Comparison of ENCODE assay signal across 7 mouse cellular contexts in genomic region chr11:120316690-120317254, GRCm38 (mm10). TPM values are rescaled to one million over a fixed set of nuclear protein-coding genes. Genes with fewer than 3 reads are reported as not detected.
DNase-seq lines count a peak whose midpoint lies in the region; ATAC-seq and TF ChIP-seq lines count a peak whose summit lies in the region.

No protein-coding gene starts in this region.

- TF ChIP-seq POLR2A in ES-Bruce4 (IDR thresholded peaks at IDR 0.05; ENCODE audit: insufficient read depth, low read length) = no peak

- no peak for ATAC-seq in heart, embryonic 13.5 days (ENCODE audit: extremely low read depth, insufficient number of reproducible peaks, low FRiP score, low TSS enrichment)

- no peak for TF ChIP-seq EP300 in ES-Bruce4 (IDR thresholded peaks at IDR 0.05; ENCODE audit: insufficient read depth, low read depth, low read length)

- WGBS in heart, embryonic 13.5 days = 10% methylated on average over 13 of the region's 13 CpGs

- peak overlapping the region; percentile 86 for H3K4me2 ChIP-seq in heart, embryonic 13.5 days

- peak; percentile 33 for DNase-seq in CD4-positive helper T cell, adult 2 months (ENCODE audit: low read depth, low spot score)
- peak; percentile 61 for DNase-seq in kidney, postnatal 10 days
- DNase-seq in lung, postnatal 4 days = peak; percentile 50 to 58
- peak; percentile 34 for DNase-seq in thymus, postnatal 0 days (ENCODE audit: low spot score)
- DNase-seq in Muller cell, postnatal 12 days (ENCODE audit: inconsistent ontology term) = no peak

- H3K27ac ChIP-seq in ES-Bruce4 (ENCODE audit: insufficient read depth, low read length) = peak overlapping the region; percentile 60
- H3K27ac ChIP-seq in heart, embryonic 13.5 days (replicated peaks) = peak overlapping the region; percentile 99

- H3K9ac ChIP-seq in ES-Bruce4 (ENCODE audit: low read depth, poor library complexity, severe bottlenecking) = peak overlapping the region; percentile 73
- peak overlapping the region; percentile 90 for H3K9ac ChIP-seq in heart, embryonic 13.5 days

- H3K4me3 ChIP-seq in ES-Bruce4 (ENCODE audit: low read depth, low read length) = peak overlapping the region; percentile 65
- peak overlapping the region; percentile 60 for H3K4me3 ChIP-seq in heart, embryonic 13.5 days

- H3K27me3 ChIP-seq in ES-Bruce4 (ENCODE audit: control insufficient read depth, insufficient read depth, low read length, poor library complexity, severe bottlenecking) = no peaks in the 10 kb centered on the region
- H3K27me3 ChIP-seq in heart, embryonic 13.5 days (replicated peaks) = no peaks in the 10 kb centered on the region

- TF ChIP-seq CTCF in ES-Bruce4 (IDR thresholded peaks at IDR 0.05; ENCODE audit: low read depth, low read length) = no peak

- H3K4me1 ChIP-seq in ES-Bruce4 (ENCODE audit: control insufficient read depth, insufficient read depth, low read length) = peaks cover 5% of the 10 kb centered on the region
- peaks cover 34% of the 10 kb centered on the region for H3K4me1 ChIP-seq in heart, embryonic 13.5 days

- H3K9me3 ChIP-seq in ES-Bruce4 (replicated peaks; ENCODE audit: control insufficient read depth, insufficient read depth, low read length, poor library complexity, severe bottlenecking) = peaks cover 10% of the 10 kb centered on the region; the same call in 1 of the 2 replicates
- H3K9me3 ChIP-seq in heart, embryonic 13.5 days = no peaks in the 10 kb centered on the region

- H3K36me3 ChIP-seq in ES-Bruce4 (ENCODE audit: control insufficient read depth, insufficient read depth, low read length, poor library complexity, severe bottlenecking) = no peaks in the 10 kb centered on the region
- no peaks in the 10 kb centered on the region for H3K36me3 ChIP-seq in heart, embryonic 13.5 days

RNA-seq across cellular contexts. Expression of gene Actg1, which starts 31.6 kb away (rescaled TPM):
- 2,484 and 2,505 TPM in 2 replicates for polyA plus RNA-seq in ES-Bruce4 (2011; ENCODE audit: insufficient read depth, insufficient read length, low read depth, missing spikeins)
- 1,234 and 1,290 TPM in 2 replicates for polyA plus RNA-seq in heart, embryonic 13.5 days (2015; fragmentation: Nextera tagmentation; extraction: Ambion mirVana)
- polyA plus RNA-seq in thymus, postnatal 0 days (2015; fragmentation: Nextera tagmentation; extraction: Ambion mirVana) = 1,815 and 1,857 TPM in 2 replicates

RNA-seq across cellular contexts. Expression of gene Fscn2, which starts 44.6 kb away (rescaled TPM):
- polyA plus RNA-seq in ES-Bruce4 (2011; ENCODE audit: insufficient read depth, insufficient read length, low read depth, missing spikeins) = not detected in 2 replicates
- 0.31 and 0.50 TPM in 2 replicates for polyA plus RNA-seq in heart, embryonic 13.5 days (2015; fragmentation: Nextera tagmentation; extraction: Ambion mirVana)
- polyA plus RNA-seq in thymus, postnatal 0 days (2015; fragmentation: Nextera tagmentation; extraction: Ambion mirVana) = 0.46 and 0.59 TPM in 2 replicates
